In the genomic region with DNA sequence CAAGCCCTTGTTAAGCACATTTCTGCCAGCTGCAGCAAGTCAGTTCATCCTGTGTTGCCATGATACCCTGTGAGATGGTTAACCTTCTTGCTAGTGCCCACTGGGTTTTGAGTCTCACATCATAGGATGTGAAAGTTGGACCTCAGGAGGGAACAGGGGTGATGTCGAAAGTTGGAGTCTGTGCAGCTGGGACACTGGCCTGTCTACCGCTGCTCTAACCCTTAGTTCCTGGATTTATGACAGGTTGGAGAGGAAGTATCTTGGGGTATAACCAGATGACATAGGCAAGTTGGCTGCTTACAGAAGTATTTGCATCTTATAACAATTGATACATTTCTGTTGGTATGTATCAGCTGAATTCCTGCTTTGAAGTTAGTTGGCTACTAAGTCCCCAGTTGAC, we compare ENCODE assay signal across 37 mouse cellular contexts. TPM values are rescaled to one million over a fixed set of nuclear protein-coding genes. Genes with fewer than 3 reads are reported as not detected.
"Had no signal": no experiment of that assay in that cellular context is flagged by ENCODE, and none has a peak within 500 bp of the region (broad histone marks: within the 10 kb centered on the region; RNA-seq: fewer than 3 reads in every experiment).

No protein-coding gene starts in this region.

- H3K9me3 ChIP-seq: embryonic facial prominence, embryonic 10.5 days; embryonic facial prominence, embryonic 12.5 days; embryonic facial prominence, embryonic 13.5 days; embryonic facial prominence, embryonic 15.5 days; forebrain, embryonic 10.5 days; forebrain, embryonic 12.5 days; forebrain, embryonic 13.5 days; forebrain, embryonic 15.5 days had no signal

- H3K27me3 ChIP-seq: embryonic facial prominence, embryonic 12.5 days; embryonic facial prominence, embryonic 13.5 days; embryonic facial prominence, embryonic 15.5 days; forebrain, embryonic 12.5 days; forebrain, embryonic 13.5 days; forebrain, embryonic 15.5 days had no signal

- H3K4me3 ChIP-seq: embryonic facial prominence, embryonic 10.5 days; embryonic facial prominence, embryonic 12.5 days; embryonic facial prominence, embryonic 13.5 days; embryonic facial prominence, embryonic 15.5 days; erythroblast, embryonic 14.5 days; forebrain, embryonic 10.5 days; forebrain, embryonic 12.5 days; forebrain, embryonic 13.5 days; forebrain, embryonic 15.5 days; gastrocnemius, adult 2 months; heart, adult 2 months had no signal

- H3K9ac ChIP-seq: embryonic facial prominence, embryonic 12.5 days; embryonic facial prominence, embryonic 13.5 days; embryonic facial prominence, embryonic 15.5 days; forebrain, embryonic 12.5 days; forebrain, embryonic 13.5 days; forebrain, embryonic 15.5 days; forebrain, postnatal 0 days had no signal

- H3K27ac ChIP-seq: embryonic facial prominence, embryonic 10.5 days; embryonic facial prominence, embryonic 12.5 days; embryonic facial prominence, embryonic 13.5 days; embryonic facial prominence, embryonic 15.5 days; forebrain, embryonic 10.5 days; forebrain, embryonic 12.5 days; forebrain, embryonic 13.5 days; forebrain, embryonic 15.5 days; gastrocnemius, adult 2 months; heart, adult 2 months had no signal

- ATAC-seq: forebrain, embryonic 13.5 days; forebrain, embryonic 14.5 days; forebrain, embryonic 15.5 days; forebrain, embryonic 16.5 days; forebrain, postnatal 0 days had no signal

- H3K4me1 ChIP-seq: embryonic facial prominence, embryonic 12.5 days; embryonic facial prominence, embryonic 13.5 days; embryonic facial prominence, embryonic 15.5 days; forebrain, embryonic 10.5 days; forebrain, embryonic 12.5 days; forebrain, embryonic 13.5 days; forebrain, embryonic 15.5 days had no signal

- DNase-seq: cerebellum, adult 2 months; cerebellum, adult 8-10 months; cerebellum, adult 9-10 months; cerebellum, adult 9-11 months; cerebellum, postnatal 10 days; cerebellum, postnatal 14 days; cerebellum, postnatal 25 days; cerebellum, postnatal 36 days; embryo, embryonic 11 days; forebrain, postnatal 0 days; gastrocnemius, adult 2 months; gastrocnemius, postnatal 10 days; gastrocnemius, postnatal 14 days; gastrocnemius, postnatal 25 days; gastrocnemius, postnatal 36 days; heart, adult 11 months; heart, adult 18-20 months; heart, adult 2 months had no signal

- H3K4me2 ChIP-seq: embryonic facial prominence, embryonic 12.5 days; embryonic facial prominence, embryonic 13.5 days; embryonic facial prominence, embryonic 15.5 days; forebrain, embryonic 12.5 days; forebrain, embryonic 13.5 days; forebrain, embryonic 15.5 days had no signal

RNA-seq across cellular contexts. Expression of gene Flnc, which starts 12.5 kb away (rescaled TPM):
- polyA plus RNA-seq: erythroblast, embryonic 14.5 days had no signal

RNA-seq across cellular contexts. Expression of gene Ccdc136, which starts 24.5 kb away (rescaled TPM):
- polyA plus RNA-seq: erythroblast, embryonic 14.5 days had no signal

RNA-seq across cellular contexts. Expression of gene Opn1sw, which starts 32.3 kb away (rescaled TPM):
- total RNA-seq: heart, adult 18-20 months; heart, adult 2 months had no signal
- polyA plus RNA-seq: cerebellum, adult 2 months; erythroblast, embryonic 14.5 days; heart, adult 2 months had no signal

RNA-seq across cellular contexts. Expression of gene Atp6v1fnb, which starts 50.6 kb away (rescaled TPM):
- total RNA-seq: gastrocnemius, adult 2 months; gastrocnemius, adult 8-10 months; gastrocnemius, postnatal 14 days; gastrocnemius, postnatal 25 days; gastrocnemius, postnatal 36 days; gastrocnemius, postnatal 4 days; heart, adult 18-20 months; heart, adult 2 months; heart, adult 8-10 months had no signal
- polyA plus RNA-seq: cortical plate, adult 2 months; embryonic facial prominence, embryonic 10.5 days; embryonic facial prominence, embryonic 11.5 days; embryonic facial prominence, embryonic 14.5 days; embryonic facial prominence, embryonic 15.5 days; erythroblast, embryonic 14.5 days; forebrain, embryonic 15.5 days; forebrain, embryonic 16.5 days; frontal cortex, adult 2 months; gonadal fat pad, adult 2 months; heart, adult 2 months had no signal
